Mouse (Mus musculus) neural tube, embryonic 14.5 days (tissue): ENCODE data around the gene Ubr4. TPM values are rescaled to one million over a fixed set of nuclear protein-coding genes. Genes with fewer than 3 reads are reported as not detected.

Experiments
- microRNA-seq: library from miRNA; unstranded; fragments of <30 nt; microRNA quantifications from one replicate; pipeline ENCODE4, GENCODE M21; 2016
- polyA plus RNA-seq: library from polyadenylated mRNA; unstranded; fragments of >200 nt; fragmentation: Nextera tagmentation; extraction: Ambion mirVana; gene quantifications from 2 replicates; pipeline ENCODE4 v1.2.1, GENCODE M21; 2014

Gene Ubr4
- polyA plus RNA-seq, 1 experiment from 2014 or later = 99.2 TPM

Small RNAs within 50 kb of the gene (microRNA-seq; reads per million reads assigned to microRNA genes)
- gene Gm24245 (1.4 reads per million), gene Gm25732 (not detected)

Other genes starting within 250 kb of the Ubr4 start
- 415 and 417 TPM in 2 replicates for gene Minos1, start 221.5 kb upstream of the Ubr4 start, polyA plus RNA-seq
- gene Capzb, start 159.7 kb upstream of the Ubr4 start, polyA plus RNA-seq = 218 and 249 TPM in 2 replicates
- gene Pqlc2, start 41.9 kb upstream of the Ubr4 start, polyA plus RNA-seq = 12.7 and 16.2 TPM in 2 replicates
- gene Akr7a5, start 41.9 kb upstream of the Ubr4 start, polyA plus RNA-seq = 52.8 and 55.5 TPM in 2 replicates
- gene Mrto4, start within 50 bp of the Ubr4 start, polyA plus RNA-seq = 73.2 and 77.4 TPM in 2 replicates
- gene Emc1, start within 50 bp of the Ubr4 start, polyA plus RNA-seq = 42.4 and 44.8 TPM in 2 replicates
- gene Iffo2, start 177.9 kb downstream of the Ubr4 start, polyA plus RNA-seq = 7.2 TPM in 2 replicates